Mouse (Mus musculus) CH12.LX (cell line): ENCODE measurements around the gene Hic2. TPM values are rescaled to one million over a fixed set of nuclear protein-coding genes. Genes with fewer than 3 reads are reported as not detected.

ENCODE experiments used
- DNase-seq: peaks from one replicate; pipeline ENCODE4 v3.0.0-alpha.2; 2013; ENCODE audit errors: extremely low read depth
- H3K27ac ChIP-seq: 2 replicates; pipeline ENCODE4 v1.5.1; 2012; ENCODE audit warnings: low read depth, mild to moderate bottlenecking, control low read depth, moderate library complexity; ENCODE audit not compliant: insufficient read depth
- H3K27me3 ChIP-seq: replicated peaks from 2 replicates; pipeline ENCODE3; 2012; ENCODE audit warnings: inconsistent platforms
- H3K36me3 ChIP-seq, 2 experiments: replicated peaks in 1 of 2; 2 replicates each; pipeline versions ENCODE3 to v1.6.1; 2012; ENCODE audit warnings: inconsistent platforms in 1 of 2, low read length in 1 of 2, mild to moderate bottlenecking in 1 of 2, mixed read lengths in 1 of 2, moderate library complexity in 1 of 2; ENCODE audit not compliant: control insufficient read depth in 1 of 2, insufficient read depth in 1 of 2
- H3K4me1 ChIP-seq, 2 experiments: 2 replicates each; pipeline ENCODE4 v1.6.1; 2012; ENCODE audit warnings: inconsistent platforms in 1 of 2, moderate library complexity in 1 of 2; ENCODE audit not compliant: insufficient read depth in 2 of 2, control insufficient read depth in 1 of 2
- H3K4me2 ChIP-seq: 2 replicates; pipeline ENCODE4 v1.6.1; 2012; ENCODE audit warnings: low read depth, mild to moderate bottlenecking, control low read depth; ENCODE audit not compliant: poor library complexity, insufficient read depth, severe bottlenecking
- H3K4me3 ChIP-seq, 3 experiments: fragments of 150-350 bp in 1 of 3; sonication (generic) in 1 of 3; replicated peaks in 1 of 3; 2 replicates each; pipeline versions ENCODE3 to v1.5.1; 2011 to 2012; ENCODE audit warnings: low read depth in 2 of 3, low read length in 2 of 3, mild to moderate bottlenecking in 2 of 3, moderate library complexity in 2 of 3, control low read depth in 1 of 3, improper control_type of control experiment in 1 of 3, inconsistent platforms in 1 of 3, mixed read lengths in 1 of 3; ENCODE audit not compliant: poor library complexity in 1 of 3
- H3K79me2 ChIP-seq: replicated peaks from 2 replicates; pipeline ENCODE4 v1.6.1; 2012; ENCODE audit warnings: mild to moderate bottlenecking, moderate library complexity; ENCODE audit not compliant: control insufficient read depth, poor library complexity, insufficient read depth, severe bottlenecking; ENCODE audit errors: extremely low read depth
- H3K9ac ChIP-seq: 2 replicates; pipeline ENCODE4 v1.6.1; 2012; ENCODE audit warnings: low read depth, mild to moderate bottlenecking, control low read depth, moderate library complexity; ENCODE audit not compliant: insufficient read depth
- H3K9me3 ChIP-seq: replicated peaks from 2 replicates; pipeline ENCODE3; 2012; ENCODE audit warnings: low read length, inconsistent platforms, mixed read lengths
- BHLHE40 ChIP-seq: IDR thresholded peaks from 2 replicates; pipeline ENCODE4 v1.6.1; 2011; ENCODE audit warnings: mild to moderate bottlenecking, low read depth, low read length, improper control_type of control experiment
- CHD2 ChIP-seq: IDR thresholded peaks from 2 replicates; pipeline ENCODE4 v1.6.1; 2011; ENCODE audit warnings: low read length, improper control_type of control experiment
- CTCF ChIP-seq, 2 experiments: IDR thresholded peaks in 1 of 2; conservative IDR thresholded peaks in 1 of 2; 2 replicates each; pipeline ENCODE4 v1.5.1; 2011 to 2012; ENCODE audit warnings: low read depth in 2 of 2, low read length in 2 of 2, improper control_type of control experiment in 1 of 2, inconsistent platforms in 1 of 2, mild to moderate bottlenecking in 1 of 2, moderate library complexity in 1 of 2
- E2F4 ChIP-seq: IDR thresholded peaks from 2 replicates; pipeline ENCODE4 v1.6.1; 2011; ENCODE audit warnings: low read depth, low read length, improper control_type of control experiment; ENCODE audit not compliant: insufficient replicate concordance
- ELF1 ChIP-seq: IDR thresholded peaks from 2 replicates; pipeline ENCODE4 v1.6.1; 2014; ENCODE audit warnings: low read depth, mild to moderate bottlenecking, inconsistent platforms, low read length, improper control_type of control experiment
- ETS1 ChIP-seq: conservative IDR thresholded peaks from 2 replicates; pipeline ENCODE4 v1.6.1; 2012; ENCODE audit warnings: low read depth, mild to moderate bottlenecking, inconsistent platforms, low read length, improper control_type of control experiment, moderate library complexity
- HCFC1 ChIP-seq: IDR thresholded peaks from 2 replicates; pipeline ENCODE4 v1.6.1; 2012; ENCODE audit warnings: low read depth, mild to moderate bottlenecking, inconsistent platforms, low read length, improper control_type of control experiment
- IRF4 ChIP-seq: IDR thresholded peaks from 2 replicates; pipeline ENCODE4 v1.6.1; 2014; ENCODE audit warnings: low read depth, mild to moderate bottlenecking, inconsistent platforms, low read length, improper control_type of control experiment
- JUN ChIP-seq: IDR thresholded peaks from 2 replicates; pipeline ENCODE4 v1.6.1; 2011; ENCODE audit warnings: low read depth, mild to moderate bottlenecking, low read length, improper control_type of control experiment, moderate library complexity; ENCODE audit not compliant: insufficient read depth
- JUND ChIP-seq: conservative IDR thresholded peaks from 2 replicates; pipeline ENCODE4 v1.6.1; 2011; ENCODE audit warnings: low read depth, low read length, improper control_type of control experiment
- MAFK ChIP-seq: IDR thresholded peaks from 2 replicates; pipeline ENCODE4 v1.6.1; 2011; ENCODE audit warnings: low read length, improper control_type of control experiment; ENCODE audit not compliant: insufficient replicate concordance
- MAX ChIP-seq: IDR thresholded peaks from 2 replicates; pipeline ENCODE4 v1.6.1; 2011; ENCODE audit warnings: low read length, improper control_type of control experiment
- MAZ ChIP-seq: IDR thresholded peaks from 2 replicates; pipeline ENCODE4 v1.6.1; 2012; ENCODE audit warnings: low read depth, mild to moderate bottlenecking, inconsistent platforms, low read length, improper control_type of control experiment, moderate library complexity
- MEF2A ChIP-seq: IDR thresholded peaks from 2 replicates; pipeline ENCODE4 v1.6.1; 2014; ENCODE audit warnings: low read depth, mild to moderate bottlenecking, inconsistent platforms, low read length, improper control_type of control experiment, borderline replicate concordance
- MXI1 ChIP-seq: IDR thresholded peaks from 2 replicates; pipeline ENCODE4 v1.6.1; 2011; ENCODE audit warnings: mild to moderate bottlenecking, low read depth, low read length, improper control_type of control experiment
- MYC ChIP-seq: IDR thresholded peaks from 2 replicates; pipeline ENCODE4 v1.6.1; 2011; ENCODE audit warnings: low read depth, mild to moderate bottlenecking, improper control_type of control experiment, low read length
- PAX5 ChIP-seq: IDR thresholded peaks from 2 replicates; pipeline ENCODE4 v1.6.1; 2012; ENCODE audit warnings: low read length, inconsistent platforms, mixed read lengths
- POLR2A ChIP-seq: IDR thresholded peaks from 2 replicates; pipeline ENCODE4 v1.6.1; 2011; ENCODE audit warnings: low read depth, mild to moderate bottlenecking, improper control_type of control experiment, low read length
- POLR2AphosphoS2 ChIP-seq: IDR thresholded peaks from 2 replicates; pipeline ENCODE4 v1.6.1; 2011; ENCODE audit warnings: low read depth, low read length, improper control_type of control experiment
- RAD21 ChIP-seq: IDR thresholded peaks from 2 replicates; pipeline ENCODE4 v1.6.1; 2011; ENCODE audit warnings: low read depth, mild to moderate bottlenecking, low read length, improper control_type of control experiment, moderate library complexity
- SMC3 ChIP-seq: IDR thresholded peaks from 2 replicates; pipeline ENCODE4 v1.6.1; 2011; ENCODE audit warnings: low read depth, low read length, improper control_type of control experiment
- TCF12 ChIP-seq: IDR thresholded peaks from 2 replicates; pipeline ENCODE4 v1.6.1; 2014; ENCODE audit warnings: low read depth, mild to moderate bottlenecking, inconsistent platforms, low read length, improper control_type of control experiment
- UBTF ChIP-seq: IDR thresholded peaks from 2 replicates; pipeline ENCODE4 v1.6.1; 2012; ENCODE audit warnings: low read depth, mild to moderate bottlenecking, inconsistent platforms, low read length, improper control_type of control experiment, moderate library complexity
- USF1 ChIP-seq: IDR thresholded peaks from 2 replicates; pipeline ENCODE4 v1.6.1; 2014; ENCODE audit warnings: low read depth, mild to moderate bottlenecking, inconsistent platforms, low read length, improper control_type of control experiment
- ZKSCAN1 ChIP-seq: IDR thresholded peaks from 2 replicates; pipeline ENCODE4 v1.6.1; 2012; ENCODE audit warnings: low read depth, inconsistent platforms, low read length, improper control_type of control experiment, borderline replicate concordance
- dilution Hi-C: fragments of 300-500 bp; cut with MboI; formaldehyde crosslinking; loops from 2 replicates; pipeline ENCODE4 v1.14.3; 2020; ENCODE audit warnings: low sequenced_read_pairs; ENCODE audit not compliant: extremely low pct_unique_long_range_greater_than_20kb, extremely low pct_ligation_motif_present
- in situ Hi-C: fragments of 300-500 bp; cut with MboI; formaldehyde crosslinking; loops from 3 replicates; pipeline ENCODE4 v1.14.3; 2019; ENCODE audit warnings: low sequenced_read_pairs, low pct_ligation_motif_present, low pct_unique_long_range_greater_than_20kb, mixed read lengths
- polyA plus RNA-seq: library from polyadenylated mRNA; unstranded; fragments of >175 nt; gene quantifications from 2 replicates; pipeline ENCODE4 v1.2.1, GENCODE M21; 2012; ENCODE audit warnings: low read depth; ENCODE audit not compliant: insufficient read length
- total RNA-seq, 2 experiments: library from RNA; depleted of rRNA; stranded (reverse); fragments of 300-350 nt in 1 of 2; fragments of >200 nt in 1 of 2; gene quantifications; 2 replicates each; pipeline ENCODE4 v1.2.3; 2012 to 2014

Hic2 gene
- total and polyA plus RNA-seq, 3 experiments, result 6.2 to 9.6 (median 8.1) TPM

DNA sequence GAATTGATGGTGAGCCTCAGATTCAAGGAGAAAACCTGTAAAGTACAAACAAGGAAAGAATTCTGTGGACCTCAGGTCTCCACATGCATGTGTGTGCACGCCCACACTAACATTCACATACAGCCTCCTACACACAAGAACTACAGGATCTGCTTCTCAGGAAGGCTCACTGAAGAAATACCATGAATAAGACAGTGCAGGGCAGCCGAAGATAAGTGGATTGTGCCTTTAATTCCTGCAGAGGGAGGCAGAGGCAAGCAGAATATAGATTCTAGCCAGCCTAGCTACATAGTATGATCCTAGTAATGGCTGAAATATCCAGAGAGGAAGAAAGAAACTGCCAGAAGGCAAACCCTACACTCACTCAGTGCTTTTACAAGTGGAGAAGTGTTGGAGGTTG, 31.4 kb upstream of the Hic2 start:
- in situ Hi-C loops, result loop anchor here (5.0 to 10.0 kb wide), 2 partner anchors 70 to 333 kb away; partner anchors contain the start of genes Sdf2l1 and Thap7
- no peak overlapping the region for H3K27ac ChIP-seq
- peaks cover 9% of the 10 kb centered on the region for H3K27me3 ChIP-seq
- H3K79me2 ChIP-seq, result peaks cover 42% of the 10 kb centered on the region
- peaks cover 0 to 18% of the 10 kb centered on the region in 2 experiments for H3K36me3 ChIP-seq
- dilution Hi-C loops, result no loop called here
- H3K4me2 ChIP-seq, result no peak overlapping the region
- peaks cover 2 to 36% of the 10 kb centered on the region in 2 experiments; a peak in 3 of 4 replicates for H3K4me1 ChIP-seq
- peak; percentile 42 for DNase-seq
- no peak overlapping the region; the same call in 1 of the 2 replicates for H3K9ac ChIP-seq
- H3K4me3 ChIP-seq, result peak overlapping the region in 1 of 3 experiments; percentile 97
- TF ChIP-seq ELF1 (no peak), MXI1 (no peak), ETS1 (no peak), CTCF (conservative IDR thresholded peaks at IDR 0.05 in 1 of 2, IDR thresholded peaks at IDR 0.05 in 1 of 2; ENCODE audit: low read depth in 2 of 2, low read length in 2 of 2) (peak in 1 of 2 experiments; percentile 56; a peak in 2 of 4 replicates), SMC3 (peak; percentile 23), USF1 (no peak), IRF4 (no peak), RAD21 (peak; percentile 46), PAX5 (no peak)
- no peaks in the 10 kb centered on the region for H3K9me3 ChIP-seq

DNA sequence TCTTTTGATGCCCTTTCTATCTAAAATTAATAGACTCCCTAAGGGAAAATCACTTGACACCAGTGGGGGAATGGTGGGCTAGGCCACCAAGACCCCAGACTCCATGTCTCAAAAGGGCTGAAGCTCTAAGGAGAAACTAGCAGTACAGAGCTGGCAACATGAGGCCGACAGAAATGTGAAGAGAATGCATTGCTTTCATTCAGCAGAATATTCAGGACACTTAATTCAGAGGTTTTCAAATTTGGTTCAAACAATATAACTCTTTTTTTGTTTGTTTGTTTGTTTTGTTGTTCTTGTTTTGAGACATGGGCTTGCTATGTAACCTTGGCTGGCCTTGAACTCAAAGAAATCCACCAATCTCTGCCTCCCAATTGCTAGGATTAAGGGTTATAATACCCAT, 30.8 kb upstream of the Hic2 start, which contains the start of gene Ube2l3:
TSS of gene Ube2l3 (minus strand) at position 101 of the 400 bp plus-strand sequence.
- in situ Hi-C loops (loop anchor here (5.0 to 10.0 kb wide), 2 partner anchors 70 to 332 kb away; partner anchors contain the start of genes Sdf2l1 and Thap7), dilution Hi-C loops (no loop called here)
- H3K4me3 ChIP-seq, result peak within 1 kb of the TSS; percentile 94 to 97 (median 94)
- peak within 1 kb of the TSS; percentile 100 for H3K9ac ChIP-seq
- H3K27me3 ChIP-seq, result peaks cover 12% of the 10 kb centered on the region
- no peak for TF ChIP-seq BHLHE40
- no peak for TF ChIP-seq UBTF
- TF ChIP-seq MAZ, result no peak
- TF ChIP-seq ETS1, result no peak
- no peak for TF ChIP-seq MEF2A
- no peak for TF ChIP-seq MAX
- TF ChIP-seq POLR2AphosphoS2, result no peak
- TF ChIP-seq HCFC1, result no peak
- no peak for TF ChIP-seq MYC
- TF ChIP-seq POLR2A, result no peak
- no peak for TF ChIP-seq CHD2
- no peak for TF ChIP-seq IRF4
- no peak for TF ChIP-seq TCF12
- TF ChIP-seq JUND, result no peak
- no peak for TF ChIP-seq ELF1
- no peak for TF ChIP-seq JUN
- no peak for TF ChIP-seq ZKSCAN1
- TF ChIP-seq MAFK, result no peak
- no peak for TF ChIP-seq CTCF (conservative IDR thresholded peaks at IDR 0.05 in 1 of 2, IDR thresholded peaks at IDR 0.05 in 1 of 2; ENCODE audit: low read depth in 2 of 2, low read length in 2 of 2)
- TF ChIP-seq E2F4, result no peak
- TF ChIP-seq, all 38 proteins: peak for 0
- Histone ChIP-seq H3K36me3 (peaks cover 0 to 15% of the 10 kb centered on the region in 2 experiments), H3K9me3 (no peaks in the 10 kb centered on the region), H3K4me2 (no peak within 1 kb of the TSS), H3K79me2 (peaks cover 37% of the 10 kb centered on the region), H3K4me1 (peaks cover 2 to 35% of the 10 kb centered on the region in 2 experiments; a peak in 3 of 4 replicates), H3K27ac (no peak within 1 kb of the TSS)
- DNase-seq, result no peak
